Mouse (Mus musculus) adrenal gland (tissue): Measurements from ENCODE around the gene Rab1b.

ENCODE experiments used
- intact Hi-C: fragments of 180-260 bp; cut with DNase I; formaldehyde crosslinking; loops from one replicate; pipeline ENCODE4 v1.15.1; 2025

Rab1b gene

GRCm38 (mm10) chr19:5073028-5073427 is 33.8 kb downstream of the Rab1b start:
- intact Hi-C loops = loop anchor here (5.0 kb wide), 1 partner anchor 56 kb away; no protein-coding TSS in a partner anchor

DNA sequence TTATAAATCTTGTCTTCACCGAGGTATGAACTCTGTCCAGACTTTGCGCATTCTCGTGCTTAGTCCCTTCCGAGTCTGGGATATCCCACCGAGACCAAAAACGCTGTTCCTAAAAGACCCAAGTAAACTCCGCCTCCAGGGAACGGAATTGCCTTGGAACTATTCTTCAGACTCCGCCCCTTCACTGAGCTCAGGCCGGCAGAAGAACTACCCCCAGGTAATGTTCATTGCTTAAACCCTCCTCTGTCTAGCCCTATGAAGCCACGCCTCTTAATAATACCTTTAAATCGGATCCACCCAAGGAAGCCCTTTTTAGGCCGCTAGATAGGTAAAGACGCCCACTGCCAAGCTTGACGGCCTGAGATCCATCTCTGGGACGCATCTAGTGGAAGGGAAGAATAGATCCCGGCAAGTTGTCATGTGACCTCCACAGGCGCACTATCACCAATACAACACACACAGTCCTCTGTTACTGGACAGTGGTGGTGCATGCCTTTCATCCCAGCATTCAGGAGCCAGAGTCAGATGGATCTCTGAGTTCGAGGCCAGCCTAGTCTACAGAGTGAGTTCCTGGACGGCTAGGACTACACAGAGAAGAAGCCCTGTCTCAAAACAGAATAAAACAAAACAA is 34.4 kb downstream of the Rab1b start:
- intact Hi-C loops = loop anchor here (5.0 kb wide), 1 partner anchor 55 kb away; no protein-coding TSS in a partner anchor

DNA sequence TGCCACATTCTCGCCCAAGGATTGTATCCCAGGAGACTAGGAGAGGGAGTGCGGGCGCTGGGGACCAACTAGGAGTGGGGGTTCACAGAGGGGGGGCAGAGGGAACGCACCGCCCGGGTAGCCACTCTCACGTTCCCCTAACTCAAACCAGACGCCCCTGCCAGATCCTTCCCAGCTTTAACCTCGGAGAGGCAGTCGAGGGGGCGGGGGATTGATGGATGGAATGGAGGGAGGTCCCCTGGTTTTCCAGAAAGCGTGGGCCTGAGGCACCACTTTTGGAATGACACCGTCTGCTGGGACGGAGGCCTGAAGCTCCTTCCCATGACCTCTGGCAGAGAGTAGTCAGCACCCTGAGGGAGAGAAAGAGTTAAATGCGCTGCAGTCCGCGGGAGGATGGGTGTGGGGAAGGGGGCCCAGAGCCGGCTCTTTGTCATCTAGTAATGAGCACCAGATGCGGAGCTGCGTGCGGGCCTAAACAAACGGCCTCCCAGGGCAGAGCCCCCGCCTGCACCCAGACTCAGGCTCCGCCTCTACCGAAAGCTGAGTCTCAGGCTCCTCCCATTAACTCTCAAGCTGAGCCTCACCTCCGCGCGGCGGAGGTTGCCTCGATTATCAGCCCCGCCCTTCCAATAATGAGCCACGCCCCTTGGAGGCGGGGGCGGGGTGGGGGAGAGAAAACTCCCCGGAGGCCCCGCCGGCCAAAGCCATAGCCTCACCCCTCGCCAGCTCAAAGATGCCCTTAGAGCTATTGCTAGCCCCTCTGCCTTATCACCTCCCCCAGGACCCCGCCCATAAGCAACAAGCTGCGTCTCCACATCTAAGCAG is 35.1 kb downstream of the Rab1b start:
- intact Hi-C loops = loop anchor here (5.0 kb wide), 1 partner anchor 54 kb away; no protein-coding TSS in a partner anchor

DNA sequence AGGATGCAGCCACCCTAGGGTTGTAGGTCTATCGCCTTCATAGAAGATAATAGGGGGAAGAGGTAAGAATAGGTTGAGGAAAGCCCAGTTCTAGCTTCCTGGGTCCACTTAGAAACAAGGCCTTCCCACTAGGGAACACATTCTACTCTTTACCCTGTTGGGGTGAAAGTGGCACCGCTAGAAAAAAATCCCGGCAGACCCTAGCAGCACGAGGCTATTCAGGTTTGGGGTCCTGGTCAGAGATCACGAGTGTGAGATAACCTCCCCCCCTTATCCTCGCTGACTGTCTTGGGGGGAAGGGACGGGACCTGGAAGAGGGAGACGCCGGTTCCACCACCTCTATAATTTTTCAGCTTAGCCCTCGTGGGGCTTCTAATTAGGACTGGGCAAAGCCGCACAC is 35.8 kb downstream of the Rab1b start:
- intact Hi-C loops = loop anchor here (5.0 kb wide), 1 partner anchor 54 kb away; no protein-coding TSS in a partner anchor

DNA sequence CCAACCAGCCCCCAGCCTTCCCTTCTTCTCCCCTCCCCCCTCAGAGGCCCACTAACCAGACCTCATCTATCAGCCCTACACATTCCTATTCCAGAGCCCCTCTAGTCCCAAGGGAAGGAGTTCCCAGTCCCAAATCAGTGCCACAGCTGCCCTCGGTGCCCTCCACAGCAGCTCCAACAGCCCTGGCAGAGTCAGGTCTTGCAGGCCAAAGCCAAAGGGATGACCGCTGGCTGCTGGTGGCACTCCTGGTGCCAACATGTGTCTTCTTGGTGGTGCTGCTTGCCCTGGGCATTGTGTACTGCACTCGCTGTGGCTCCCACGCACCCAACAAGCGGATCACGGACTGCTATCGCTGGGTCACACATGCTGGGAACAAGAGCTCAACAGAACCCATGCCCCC is 36.9 kb downstream of the Rab1b start:
- intact Hi-C loops = loop anchor here (5.0 kb wide), 1 partner anchor 53 kb away; no protein-coding TSS in a partner anchor

DNA sequence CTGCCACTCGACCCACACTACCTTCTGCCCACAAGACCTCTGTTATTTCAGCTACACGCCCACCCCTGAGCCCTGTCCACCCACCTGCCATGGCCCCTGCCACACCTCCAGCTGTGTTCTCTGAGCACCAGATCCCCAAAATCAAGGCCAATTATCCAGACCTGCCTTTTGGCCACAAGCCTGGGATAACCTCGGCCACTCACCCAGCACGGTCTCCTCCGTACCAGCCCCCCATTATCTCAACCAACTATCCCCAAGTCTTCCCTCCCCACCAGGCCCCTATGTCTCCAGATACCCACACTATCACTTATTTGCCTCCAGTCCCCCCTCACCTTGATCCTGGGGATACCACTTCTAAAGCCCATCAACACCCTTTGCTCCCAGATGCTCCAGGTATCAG is 37.4 kb downstream of the Rab1b start:
- intact Hi-C loops = no loop called here

DNA sequence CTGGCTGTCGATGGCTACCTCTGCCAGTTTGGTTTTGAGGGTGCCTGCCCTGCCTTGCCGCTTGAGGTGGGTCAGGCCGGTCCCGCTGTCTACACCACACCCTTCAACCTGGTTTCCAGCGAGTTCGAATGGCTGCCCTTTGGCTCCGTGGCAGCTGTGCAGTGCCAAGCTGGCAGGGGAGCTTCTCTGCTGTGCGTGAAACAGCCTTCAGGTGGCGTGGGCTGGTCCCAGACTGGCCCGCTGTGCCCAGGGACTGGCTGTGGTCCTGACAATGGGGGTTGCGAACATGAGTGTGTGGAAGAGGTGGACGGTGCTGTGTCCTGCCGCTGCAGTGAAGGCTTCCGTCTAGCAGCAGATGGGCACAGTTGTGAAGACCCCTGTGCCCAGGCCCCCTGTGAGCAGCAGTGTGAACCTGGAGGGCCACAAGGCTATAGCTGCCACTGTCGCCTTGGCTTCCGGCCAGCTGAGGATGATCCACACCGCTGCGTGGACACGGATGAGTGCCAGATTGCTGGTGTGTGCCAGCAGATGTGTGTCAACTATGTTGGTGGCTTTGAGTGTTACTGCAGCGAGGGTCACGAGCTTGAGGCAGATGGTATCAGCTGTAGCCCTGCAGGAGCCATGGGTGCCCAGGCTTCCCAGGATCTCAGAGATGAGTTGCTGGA is 38.2 kb downstream of the Rab1b start:
- intact Hi-C loops = no loop called here

DNA sequence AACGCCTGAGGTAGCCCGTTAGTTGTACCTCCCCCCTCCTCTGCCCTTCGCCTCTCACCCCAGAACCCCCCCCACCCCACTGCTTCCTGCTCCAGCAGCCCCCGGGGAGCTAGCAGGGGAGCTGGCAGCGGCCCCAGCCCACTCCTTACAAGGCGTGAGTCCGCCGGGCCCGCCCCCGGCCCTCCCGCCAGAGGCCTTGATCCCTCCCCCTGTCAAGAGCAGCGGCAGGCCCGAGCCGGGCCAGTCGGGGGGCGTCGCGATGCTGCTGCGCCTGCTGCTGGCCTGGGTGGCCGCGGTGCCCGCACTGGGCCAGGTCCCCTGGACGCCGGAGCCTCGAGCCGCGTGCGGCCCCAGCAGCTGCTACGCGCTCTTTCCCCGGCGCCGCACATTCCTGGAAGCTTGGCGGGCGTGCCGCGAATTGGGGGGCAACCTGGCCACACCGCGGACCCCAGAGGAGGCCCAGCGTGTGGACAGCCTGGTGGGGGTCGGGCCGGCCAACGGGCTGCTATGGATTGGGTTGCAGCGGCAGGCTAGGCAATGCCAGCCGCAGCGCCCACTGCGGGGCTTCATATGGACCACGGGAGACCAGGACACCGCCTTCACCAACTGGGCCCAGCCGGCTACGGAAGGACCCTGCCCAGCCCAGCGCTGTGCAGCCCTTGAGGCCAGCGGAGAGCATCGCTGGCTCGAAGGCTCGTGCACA is 38.9 kb downstream of the Rab1b start, which contains the start of gene Cd248:
TSS of gene Cd248 (plus strand) at position 212 of the 703 bp plus-strand sequence.
- intact Hi-C loops = no loop called here

- intact Hi-C loops = no loop called here
Measured at GRCm38 (mm10) chr19:5067040-5067799, 39.7 kb downstream of the Rab1b start.

- intact Hi-C loops = no loop called here
Measured at GRCm38 (mm10) chr19:5065104-5065503, 41.8 kb downstream of the Rab1b start.

- intact Hi-C loops = no loop called here
Measured at GRCm38 (mm10) chr19:5062446-5062845, 44.4 kb downstream of the Rab1b start.

- intact Hi-C loops = no loop called here
Measured at GRCm38 (mm10) chr19:5062041-5062440, 44.8 kb downstream of the Rab1b start.

GRCm38 (mm10) chr19:5060365-5061330 is 46.2 kb downstream of the Rab1b start:
- intact Hi-C loops = no loop called here

DNA sequence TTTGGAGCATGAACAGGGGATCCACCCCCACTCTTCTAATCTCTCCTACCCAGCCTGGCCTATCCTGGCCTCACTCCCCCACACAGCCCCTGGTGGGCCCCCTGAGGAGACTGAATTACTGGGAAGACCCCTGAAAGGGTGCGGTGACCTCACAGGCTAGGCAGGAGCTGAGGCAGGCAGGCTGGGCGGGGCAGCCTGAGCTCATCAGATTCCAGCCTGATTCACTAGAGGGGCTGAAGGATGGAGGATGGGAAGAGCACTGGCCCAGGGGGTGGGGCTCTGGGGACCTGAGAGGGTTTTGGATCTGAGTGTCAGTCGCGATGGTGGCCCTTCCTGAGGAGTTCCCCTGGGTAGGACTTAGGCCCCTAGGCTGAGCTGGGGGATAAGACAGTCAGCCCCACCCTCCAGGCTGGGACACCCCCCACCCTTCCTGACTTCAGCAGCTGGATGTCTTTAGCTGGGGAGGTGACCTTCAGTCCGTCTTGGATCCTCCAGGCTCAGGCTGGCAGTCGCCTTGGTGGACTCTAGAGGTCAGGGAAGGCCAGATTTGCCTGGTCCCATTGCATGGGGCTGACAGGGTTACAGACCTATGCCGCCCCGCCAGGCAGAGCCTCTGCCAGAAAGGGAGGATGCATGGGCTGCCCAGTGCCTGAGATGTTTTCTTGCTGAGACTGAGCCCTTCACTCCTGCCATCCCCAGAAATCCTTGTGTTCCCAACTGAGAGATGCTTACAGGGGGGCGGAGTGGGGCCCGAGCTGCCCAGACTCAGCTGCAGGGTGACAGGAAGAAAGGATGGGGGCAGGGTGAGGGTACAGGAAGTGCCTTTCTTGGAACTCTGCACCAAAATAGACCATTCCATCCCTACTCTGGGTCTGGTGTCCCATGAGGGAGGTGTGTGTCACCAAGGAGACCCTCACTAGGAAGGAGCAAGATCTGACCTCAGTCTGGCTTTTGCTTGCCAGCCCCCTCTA is 47.8 kb downstream of the Rab1b start:
- intact Hi-C loops = no loop called here

DNA sequence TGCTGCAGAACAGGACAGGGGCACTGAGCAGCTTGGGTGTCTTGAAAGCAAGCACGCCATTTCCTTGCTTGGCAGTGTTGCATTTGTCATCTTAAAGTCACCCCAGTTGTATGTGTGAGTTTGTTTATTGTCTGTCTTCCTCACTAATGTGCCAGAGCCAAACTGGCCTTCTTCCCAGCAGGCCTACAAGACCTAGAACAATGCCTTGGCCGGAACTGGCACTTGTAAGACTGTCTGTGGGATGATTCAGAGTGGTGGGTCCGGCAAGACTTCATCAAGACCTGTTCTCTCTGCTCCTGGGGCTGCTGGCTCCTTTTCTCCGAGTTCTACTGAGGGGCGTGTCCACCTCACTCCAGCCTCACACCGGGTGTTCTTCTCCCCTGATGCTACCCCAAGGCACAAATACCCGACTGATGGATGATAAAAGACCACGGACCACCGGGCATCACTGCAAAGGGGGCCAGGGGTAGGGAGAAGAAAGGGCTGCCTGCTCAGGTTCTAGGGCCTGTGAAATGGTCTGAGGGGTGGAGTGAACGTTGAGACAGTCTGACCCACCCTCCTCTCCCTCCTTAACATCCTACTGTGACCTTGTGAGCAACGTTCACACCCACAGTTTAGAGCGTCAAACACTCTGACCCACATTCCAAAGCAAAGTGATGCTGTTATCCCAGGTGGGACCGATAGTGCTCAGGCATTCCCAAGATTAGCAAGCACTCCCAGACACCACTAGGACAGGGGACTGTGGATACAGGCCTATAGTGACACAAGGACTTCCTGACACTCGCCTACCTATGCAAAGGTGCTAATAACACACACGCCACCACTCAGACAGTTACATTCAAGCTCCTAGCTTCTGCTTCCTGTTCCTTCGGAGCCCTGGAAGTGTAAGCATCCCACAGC is 48.7 kb downstream of the Rab1b start:
- intact Hi-C loops = no loop called here

GRCm38 (mm10) chr19:5056251-5056650 is 50.6 kb downstream of the Rab1b start:
- intact Hi-C loops = no loop called here

- intact Hi-C loops = no loop called here
Measured at GRCm38 (mm10) chr19:5053909-5054308, 53.0 kb downstream of the Rab1b start.
